Mouse (Mus musculus) spleen, adult 2 months (tissue): ENCODE data around the gene Atp5d. TPM values are rescaled to one million over a fixed set of nuclear protein-coding genes. Genes with fewer than 3 reads are reported as not detected.

Experiments used
- DNase-seq, 2 experiments: peaks; one replicate each; pipeline versions ENCODE4 v3.0.0 to v3.0.0-alpha.2; 2012 to 2021; ENCODE audit warnings: low spot score in 2 of 2, low read depth in 1 of 2
- H3K27ac ChIP-seq: fragments of 200-500 bp; 2 replicates; pipeline ENCODE4 v1.5.1; 2012; ENCODE audit warnings: low read length, inconsistent platforms; ENCODE audit not compliant: insufficient read depth
- H3K27me3 ChIP-seq: fragments of 200-500 bp; 2 replicates; pipeline ENCODE4 v1.6.1; 2012; ENCODE audit warnings: mild to moderate bottlenecking, moderate library complexity, low read length, inconsistent platforms; ENCODE audit not compliant: control insufficient read depth, insufficient read depth
- H3K36me3 ChIP-seq: fragments of 200-500 bp; 2 replicates; pipeline ENCODE4 v1.6.1; 2012; ENCODE audit warnings: mild to moderate bottlenecking, low read length, inconsistent platforms; ENCODE audit not compliant: control insufficient read depth, insufficient read depth
- H3K4me1 ChIP-seq: fragments of 200-500 bp; 2 replicates; pipeline ENCODE4 v1.6.1; 2011; ENCODE audit warnings: inconsistent platforms; ENCODE audit not compliant: control insufficient read depth, insufficient read depth, insufficient read length
- H3K4me3 ChIP-seq: fragments of 200-500 bp; 2 replicates; pipeline ENCODE4 v1.5.1; 2011; ENCODE audit warnings: mild to moderate bottlenecking, inconsistent platforms; ENCODE audit not compliant: insufficient read depth, insufficient read length; ENCODE audit errors: extremely low read depth
- CTCF ChIP-seq: fragments of 200-500 bp; IDR thresholded peaks from 2 replicates; pipeline ENCODE4 v1.5.1; 2011; ENCODE audit warnings: mild to moderate bottlenecking, inconsistent platforms; ENCODE audit not compliant: insufficient read depth, insufficient read length, insufficient replicate concordance; ENCODE audit errors: extremely low read depth
- POLR2A ChIP-seq: fragments of 200-500 bp; IDR thresholded peaks from 2 replicates; pipeline ENCODE4 v1.6.1; 2011; ENCODE audit warnings: low read depth, low read length, inconsistent platforms
- WGBS: fragments of 180-500 bp; shearing (Covaris S2); methylation state at CpG from one replicate; pipeline ENCODE4 v1.1.7; 2018; 5-methylcytosine and 5-hydroxymethylcytosine counted together
- polyA plus RNA-seq: library from polyadenylated mRNA; depleted of rRNA; stranded (reverse); fragments of >200 nt; gene quantifications from 2 replicates; pipeline ENCODE4 v1.2.3, GENCODE M21; 2012

Atp5d gene
- polyA plus RNA-seq, 1 experiment: 592 TPM

- Histone ChIP-seq H3K36me3 (peaks cover 30% of the 10 kb centered on the region), H3K4me1 (peaks cover 20% of the 10 kb centered on the region), H3K27ac (peak overlapping the region; percentile 94), H3K4me3 (peak overlapping the region; percentile 82), H3K27me3 (no peaks in the 10 kb centered on the region)
- TF ChIP-seq CTCF: peak; percentile 71
- TF ChIP-seq POLR2A: no peak
- WGBS: 1% methylated on average over 57 of the region's 57 CpGs
- DNase-seq: peak; percentile 79 to 89
Observed at GRCm38 (mm10) chr10:80148610-80149290, 10.3 kb downstream of the Atp5d start.

- peaks cover 32% of the 10 kb centered on the region for H3K36me3 ChIP-seq
- peak overlapping the region; percentile 82 for H3K4me3 ChIP-seq
- WGBS: under 1% methylated on average over 88 of the region's 88 CpGs
- TF ChIP-seq CTCF (no peak), POLR2A (peak; percentile 79)
- H3K27ac ChIP-seq: peak overlapping the region; percentile 96
- no peaks in the 10 kb centered on the region for H3K27me3 ChIP-seq
- peak; percentile 95 to 96 for DNase-seq
- peaks cover 20% of the 10 kb centered on the region for H3K4me1 ChIP-seq
Observed at GRCm38 (mm10) chr10:80149291-80150225, 11.1 kb downstream of the Atp5d start.

GRCm38 (mm10) chr10:80150226-80151210 lies 12.1 kb downstream of the Atp5d start:
- Histone ChIP-seq H3K27ac (peak overlapping the region; percentile 96), H3K36me3 (peaks cover 37% of the 10 kb centered on the region)
- peak in 1 of 2 experiments; percentile 71 for DNase-seq

GRCm38 (mm10) chr10:80151211-80152034 lies 13.0 kb downstream of the Atp5d start:
- peak in 1 of 2 experiments; percentile 79 for DNase-seq
- Histone ChIP-seq H3K27me3 (no peaks in the 10 kb centered on the region), H3K27ac (peak overlapping the region; percentile 96), H3K4me3 (peak overlapping the region; percentile 77), H3K36me3 (peaks cover 46% of the 10 kb centered on the region), H3K4me1 (peaks cover 28% of the 10 kb centered on the region)
- WGBS: 2% methylated on average over 25 of the region's 26 CpGs
- TF ChIP-seq CTCF (no peak), POLR2A (peak; percentile 13; the same call in 1 of the 2 replicates)

More at GRCm38 (mm10) chr10:80150226-80151210, 12.1 kb downstream of the Atp5d start:
- no peaks in the 10 kb centered on the region for H3K27me3 ChIP-seq
- H3K4me1 ChIP-seq: peaks cover 24% of the 10 kb centered on the region
- TF ChIP-seq CTCF (no peak), POLR2A (peak; percentile 52)
- 2% methylated on average over 54 of the region's 71 CpGs for WGBS
- peak overlapping the region; percentile 77 for H3K4me3 ChIP-seq

- Histone ChIP-seq H3K4me1 (peaks cover 32% of the 10 kb centered on the region), H3K4me3 (peak overlapping the region; percentile 77; the same call in 1 of the 2 replicates), H3K36me3 (peaks cover 54% of the 10 kb centered on the region), H3K27ac (peak overlapping the region; percentile 96), H3K27me3 (no peaks in the 10 kb centered on the region)
- peak in 1 of 2 experiments; percentile 51 for DNase-seq
- TF ChIP-seq POLR2A (no peak), CTCF (no peak)
- WGBS: 18% methylated on average over 15 of the region's 15 CpGs
Observed at GRCm38 (mm10) chr10:80152071-80152872, 13.8 kb downstream of the Atp5d start.
